Mouse (Mus musculus) hindbrain, postnatal 0 days (tissue): Measurements from ENCODE around the gene Ormdl2. TPM values are rescaled to one million over a fixed set of nuclear protein-coding genes. Genes with fewer than 3 reads are reported as not detected.

ENCODE experiments used
- ATAC-seq: fragments of 200-750 bp; cut with Nextera tagmentation; 2 replicates; pipeline ENCODE4 v1.8.0; 2017; ENCODE audit warnings: mild to moderate bottlenecking, moderate TSS enrichment, moderate library complexity
- DNase-seq: peaks from one replicate; pipeline ENCODE4 v3.0.0-alpha.2; 2015; ENCODE audit warnings: low spot score
- H3K27ac ChIP-seq: fragments of 300-500 bp; sonication (generic); 2 replicates; pipeline ENCODE4 v1.5.1; 2014; ENCODE audit warnings: mild to moderate bottlenecking
- H3K27me3 ChIP-seq: fragments of 300-500 bp; sonication (generic); 2 replicates; pipeline ENCODE4 v1.6.1; 2014; ENCODE audit warnings: low read length, mixed read lengths; ENCODE audit not compliant: insufficient read depth
- H3K36me3 ChIP-seq: fragments of 300-500 bp; sonication (generic); 2 replicates; pipeline ENCODE4 v1.6.1; 2014; ENCODE audit warnings: low read length, mixed read lengths; ENCODE audit not compliant: insufficient read depth
- H3K4me1 ChIP-seq: fragments of 300-500 bp; sonication (generic); 2 replicates; pipeline ENCODE4 v1.6.1; 2014; ENCODE audit warnings: antibody characterized with exemption, low read length, mixed read lengths; ENCODE audit not compliant: insufficient read depth
- H3K4me2 ChIP-seq: fragments of 300-500 bp; sonication (generic); 2 replicates; pipeline ENCODE4 v1.6.1; 2014; ENCODE audit warnings: low read depth, mild to moderate bottlenecking, low read length, moderate library complexity, mixed read lengths
- H3K4me3 ChIP-seq: fragments of 300-500 bp; sonication (generic); 2 replicates; pipeline ENCODE4 v1.5.1; 2014; ENCODE audit warnings: low read length
- H3K9ac ChIP-seq: fragments of 300-500 bp; sonication (generic); replicated peaks from 2 replicates; pipeline ENCODE4 v1.6.1; 2014; ENCODE audit warnings: mild to moderate bottlenecking, low read length, moderate library complexity, mixed read lengths
- H3K9me3 ChIP-seq: fragments of 300-500 bp; sonication (generic); 2 replicates; pipeline ENCODE4 v1.6.1; 2016; ENCODE audit warnings: low read length, mixed read lengths
- CTCF ChIP-seq: IDR thresholded peaks from 2 replicates; pipeline ENCODE4 v1.5.1; 2016; ENCODE audit warnings: antibody characterized with exemption, control low read depth, low read depth
- WGBS: fragments of 180-500 bp; shearing (Covaris S2); extraction: QIAGEN DNeasy Blood & Tissue Kit; methylation state at CpG from one replicate; pipeline ENCODE4 v1.1.7; 2014; 5-methylcytosine and 5-hydroxymethylcytosine counted together
- polyA plus RNA-seq: library from polyadenylated mRNA; unstranded; fragments of >200 nt; fragmentation: Nextera tagmentation; extraction: Ambion mirVana; gene quantifications from 2 replicates; pipeline ENCODE4 v1.2.1, GENCODE M21; 2015
- total RNA-seq: library from RNA; depleted of rRNA; stranded (reverse); fragments of >200 nt; gene quantifications from 2 replicates; pipeline ENCODE4 v1.2.3, GENCODE M21; 2014

The Ormdl2 gene
- total and polyA plus RNA-seq, 2 experiments from 2014 or later: 12.0 to 23.8 TPM

DNA sequence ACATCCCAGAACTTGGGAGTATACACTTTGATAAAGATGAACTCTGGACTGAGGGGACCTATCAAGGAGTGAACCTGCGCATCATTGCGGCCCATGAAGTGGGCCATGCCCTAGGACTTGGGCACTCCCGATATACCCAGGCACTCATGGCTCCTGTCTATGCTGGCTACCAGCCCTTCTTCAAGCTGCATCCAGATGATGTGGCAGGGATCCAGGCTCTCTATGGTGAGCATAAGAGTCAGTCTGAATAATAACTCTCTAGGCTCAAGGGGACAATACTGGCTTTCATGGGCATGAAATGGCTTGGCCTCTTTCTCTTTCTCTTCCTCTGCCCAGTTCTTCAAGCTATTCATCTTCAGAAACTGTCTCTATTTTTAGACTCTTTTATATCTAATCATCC lies 25.9 kb downstream of the Ormdl2 start:
- H3K9me3 ChIP-seq: no peaks in the 10 kb centered on the region
- H3K27ac ChIP-seq: no peak overlapping the region
- WGBS: 80% methylated on average over 3 of the region's 3 CpGs
- H3K9ac ChIP-seq: no peak overlapping the region
- H3K4me1 ChIP-seq: no peaks in the 10 kb centered on the region
- H3K4me3 ChIP-seq: no peak overlapping the region
- ATAC-seq (no peak), DNase-seq (peak; percentile 37)
- H3K36me3 ChIP-seq: peaks cover 4% of the 10 kb centered on the region; the same call in 1 of the 2 replicates
- H3K27me3 ChIP-seq: no peaks in the 10 kb centered on the region
- H3K4me2 ChIP-seq: no peak overlapping the region
- no peak for TF ChIP-seq CTCF

- WGBS: 90% methylated on average over 5 of the region's 5 CpGs
- ATAC-seq (no peak), DNase-seq (no peak)
- H3K4me3 ChIP-seq: no peak overlapping the region
- no peaks in the 10 kb centered on the region for H3K36me3 ChIP-seq
- no peaks in the 10 kb centered on the region for H3K9me3 ChIP-seq
- no peak overlapping the region for H3K9ac ChIP-seq
- no peak for TF ChIP-seq CTCF
- no peak overlapping the region for H3K27ac ChIP-seq
- no peaks in the 10 kb centered on the region for H3K4me1 ChIP-seq
- H3K27me3 ChIP-seq: no peaks in the 10 kb centered on the region
- no peak overlapping the region for H3K4me2 ChIP-seq
Observed at GRCm38 (mm10) chr10:128794391-128794790, 27.1 kb downstream of the Ormdl2 start.

DNA sequence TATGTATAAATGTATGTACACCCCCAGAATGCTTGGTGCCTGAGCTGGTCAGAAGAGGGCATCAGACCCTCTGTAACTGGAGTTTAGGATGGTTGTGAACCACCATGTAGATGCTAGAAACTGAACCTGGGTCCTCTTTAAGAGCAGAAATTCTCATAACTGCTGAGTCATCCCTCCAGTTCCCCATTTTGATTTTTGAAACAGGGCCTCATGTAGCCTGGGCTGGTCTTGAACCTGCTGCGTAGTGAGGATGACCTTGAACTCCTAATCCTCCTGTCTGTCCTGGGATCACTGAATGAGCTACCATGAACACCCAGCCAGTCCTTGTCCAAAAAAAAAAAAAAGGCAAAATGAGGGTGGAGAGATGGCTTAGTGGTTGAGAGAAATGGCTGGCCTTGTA lies 28.2 kb downstream of the Ormdl2 start:
- Histone ChIP-seq H3K9me3 (no peaks in the 10 kb centered on the region), H3K4me2 (no peak overlapping the region), H3K9ac (no peak overlapping the region), H3K27ac (no peak overlapping the region), H3K27me3 (no peaks in the 10 kb centered on the region), H3K36me3 (no peaks in the 10 kb centered on the region), H3K4me1 (no peaks in the 10 kb centered on the region), H3K4me3 (no peak overlapping the region)
- no peak for TF ChIP-seq CTCF
- ATAC-seq (no peak), DNase-seq (no peak)
- WGBS: 94% methylated on average over 1 of the region's 1 CpGs

DNA sequence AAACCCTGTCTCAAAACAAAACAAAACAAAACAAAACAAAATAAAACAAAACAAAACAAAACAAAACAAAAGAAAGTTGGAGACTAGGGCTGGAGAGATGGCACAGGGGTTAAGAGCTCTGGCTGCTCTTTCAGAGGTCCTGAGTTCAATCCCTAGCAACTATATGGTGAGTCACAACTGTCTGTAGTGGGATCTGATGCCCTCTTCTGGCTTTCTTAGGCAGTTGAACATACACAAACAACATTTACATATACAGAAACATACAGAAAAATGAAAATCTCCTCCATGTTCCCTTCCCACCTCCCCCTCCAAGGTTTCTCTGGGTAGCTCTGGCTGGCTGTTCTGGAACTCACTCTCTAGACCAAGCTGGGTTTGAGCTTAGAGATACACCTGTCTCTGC lies 29.4 kb downstream of the Ormdl2 start:
- ATAC-seq: no peak
- no peaks in the 10 kb centered on the region for H3K4me1 ChIP-seq
- H3K36me3 ChIP-seq: no peaks in the 10 kb centered on the region
- H3K27me3 ChIP-seq: no peaks in the 10 kb centered on the region
- H3K9me3 ChIP-seq: no peaks in the 10 kb centered on the region
- no peak overlapping the region for H3K4me3 ChIP-seq
- DNase-seq: no peak
- TF ChIP-seq CTCF: no peak
- H3K4me2 ChIP-seq: no peak overlapping the region
- H3K27ac ChIP-seq: no peak overlapping the region
- H3K9ac ChIP-seq: no peak overlapping the region

- Histone ChIP-seq H3K27me3 (no peaks in the 10 kb centered on the region), H3K4me2 (no peak within 1 kb of the TSS), H3K4me3 (no peak within 1 kb of the TSS), H3K36me3 (no peaks in the 10 kb centered on the region), H3K9me3 (no peaks in the 10 kb centered on the region), H3K4me1 (no peaks in the 10 kb centered on the region), H3K9ac (no peak within 1 kb of the TSS), H3K27ac (no peak within 1 kb of the TSS)
- 74% methylated on average over 7 of the region's 7 CpGs for WGBS
- no peak for TF ChIP-seq CTCF
- ATAC-seq: no peak
- no peak for DNase-seq
Observed at GRCm38 (mm10) chr10:128790398-128791124, 30.9 kb downstream of the Ormdl2 start, which contains the start of gene Mmp19. Mmp19 (plus strand) TSS chr10:128790910.

DNA sequence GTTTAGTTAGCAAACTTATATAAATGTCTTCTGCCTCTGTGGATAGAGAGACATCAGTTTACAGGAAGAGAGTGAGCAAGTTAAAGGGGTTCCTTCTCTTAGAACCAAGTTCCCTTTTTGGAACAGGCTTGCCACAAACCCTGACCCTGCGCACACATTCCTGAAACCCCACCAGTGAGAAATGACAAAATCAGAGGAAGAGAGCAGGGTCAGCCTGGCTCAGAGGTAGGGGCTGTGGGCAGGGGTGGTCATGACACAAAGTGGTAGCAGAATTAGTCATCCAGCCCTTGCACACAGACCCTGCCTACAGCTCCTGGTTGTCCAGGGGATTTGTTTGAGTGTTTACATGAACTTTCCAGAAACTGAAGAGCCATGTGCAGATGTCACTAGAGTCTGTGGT lies 41.2 kb downstream of the Ormdl2 start:
- 100% methylated on average over 1 of the region's 1 CpGs for WGBS
- DNase-seq: no peak
- H3K4me3 ChIP-seq: no peak overlapping the region
- no peak for TF ChIP-seq CTCF
- no peaks in the 10 kb centered on the region for H3K27me3 ChIP-seq
- no peaks in the 10 kb centered on the region; the same call in 1 of the 2 replicates for H3K4me1 ChIP-seq
- H3K9me3 ChIP-seq: peaks cover 2% of the 10 kb centered on the region; the same call in 1 of the 2 replicates
- H3K27ac ChIP-seq: no peak overlapping the region
- no peaks in the 10 kb centered on the region for H3K36me3 ChIP-seq
- H3K4me2 ChIP-seq: no peak overlapping the region
- no peak for ATAC-seq
- no peak overlapping the region for H3K9ac ChIP-seq

- Histone ChIP-seq H3K9me3 (no peaks in the 10 kb centered on the region), H3K9ac (no peak overlapping the region), H3K27ac (peak overlapping the region; percentile 59), H3K4me1 (no peaks in the 10 kb centered on the region; the same call in 1 of the 2 replicates), H3K4me2 (no peak overlapping the region), H3K4me3 (no peak overlapping the region), H3K36me3 (no peaks in the 10 kb centered on the region), H3K27me3 (no peaks in the 10 kb centered on the region)
- ATAC-seq: no peak
- TF ChIP-seq CTCF: no peak
- peak; percentile 6 for DNase-seq
- WGBS: 32% methylated on average over 8 of the region's 8 CpGs
Observed at GRCm38 (mm10) chr10:128779011-128779795, 42.2 kb downstream of the Ormdl2 start.
